Mouse (Mus musculus) cortical plate, adult 2 months (tissue): ENCODE data around the gene Prrg4.

Source experiments
- CTCF ChIP-seq: fragments of 200-500 bp; IDR thresholded peaks from 2 replicates; pipeline ENCODE4 v1.5.1; 2011; ENCODE audit warnings: mild to moderate bottlenecking, control low read depth, low read length; ENCODE audit not compliant: insufficient read depth; ENCODE audit errors: extremely low read depth
- POLR2A ChIP-seq: fragments of 200-500 bp; IDR thresholded peaks from 2 replicates; pipeline ENCODE4 v1.6.1; 2011; ENCODE audit warnings: mild to moderate bottlenecking, low read length, control low read depth; ENCODE audit not compliant: insufficient read depth; ENCODE audit errors: extremely low read depth

DNA sequence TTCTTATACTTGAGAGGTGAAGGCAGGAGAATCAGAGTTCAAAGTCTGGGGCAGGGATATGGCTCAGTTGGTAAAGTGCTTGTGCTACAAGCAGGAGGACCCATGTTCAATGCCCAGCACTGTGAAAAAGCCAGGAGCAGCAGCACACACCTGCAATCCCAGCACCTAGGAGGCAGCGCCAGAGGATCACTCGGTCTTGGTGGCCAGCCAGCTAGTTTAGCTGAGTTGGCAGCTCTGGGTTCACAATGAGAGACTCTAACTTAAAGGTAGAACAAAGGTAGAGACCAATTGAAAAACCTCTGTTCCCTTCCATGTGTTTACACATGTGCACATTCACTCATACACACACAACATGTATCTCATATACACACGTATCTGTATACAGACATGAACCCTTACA lies 19.4 kb upstream of the Prrg4 start:
- no peak for TF ChIP-seq CTCF
- TF ChIP-seq POLR2A = no peak
